Comparison of ENCODE assay signal across 8 mouse cellular contexts in the genomic region with DNA sequence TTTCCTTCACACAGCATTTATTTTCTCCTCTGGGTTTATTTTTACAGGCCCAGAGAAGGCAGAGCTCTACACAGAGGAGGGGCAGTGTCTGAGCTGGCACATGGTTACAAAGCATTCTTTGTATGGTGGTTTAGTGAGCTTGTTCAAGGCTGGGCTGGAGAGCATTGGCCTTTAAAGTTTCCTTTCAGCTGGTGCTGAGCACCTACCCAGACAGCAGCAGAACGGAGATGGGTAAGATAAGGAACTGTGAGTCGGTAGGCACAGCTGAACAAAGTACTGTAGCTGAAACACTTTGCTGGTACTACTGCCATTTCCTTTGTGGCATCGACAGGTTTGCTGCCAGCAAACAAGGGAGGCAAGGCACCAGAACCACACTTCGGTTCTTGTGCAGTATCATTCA. TPM values are rescaled to one million over a fixed set of nuclear protein-coding genes. Genes with fewer than 3 reads are reported as not detected.
A peak's percentile ranks its signal among the peaks of the same experiment; 100 is the strongest.
DNase-seq lines count a peak whose midpoint lies in the region; ATAC-seq and TF ChIP-seq lines count a peak whose summit lies in the region.

No protein-coding gene starts in this region.

- peak; percentile 86 for DNase-seq in heart, adult 11 months
- DNase-seq in heart, postnatal 36 days = no peak
- DNase-seq in spleen, postnatal 36 days (ENCODE audit: low spot score in 2 of 2) = peak; percentile 36 to 48
- no peak for DNase-seq in spleen, postnatal 10 days (ENCODE audit: low spot score in 2 of 2)
- DNase-seq in limb, embryonic 14.5 days (ENCODE audit: low spot score) = peak; percentile 6
- no peak for DNase-seq in cerebellum, adult 11 months

- no peak overlapping the region for H3K9ac ChIP-seq in limb, embryonic 14.5 days (ENCODE audit: low read depth, low read length, severe bottlenecking)

- no peak for TF ChIP-seq POLR2A in limb, embryonic 14.5 days (IDR thresholded peaks at IDR 0.05; ENCODE audit: borderline replicate concordance, extremely low read depth, insufficient read depth, insufficient read length)

- ATAC-seq in limb, embryonic 14.5 days (ENCODE audit: low FRiP score, low read depth) = no peak
- ATAC-seq in erythroid progenitor cell, adult 5-6 weeks (replicated peaks; ENCODE audit: low FRiP score, poor library complexity, severe bottlenecking) = no peak
- ATAC-seq in frontal cortex, adult (ENCODE audit: low TSS enrichment) = no peak

- no peaks in the 10 kb centered on the region for H3K36me3 ChIP-seq in limb, embryonic 14.5 days (ENCODE audit: control insufficient read depth, insufficient read depth, low read length)

- intact Hi-C loops in heart, postnatal 36 days (cut with DNase I) = no loop called here

- H3K4me3 ChIP-seq in limb, embryonic 14.5 days (replicated peaks; ENCODE audit: low read length) = no peak overlapping the region

- WGBS in limb, embryonic 14.5 days = 85% methylated on average over 4 of the region's 4 CpGs

- H3K4me2 ChIP-seq in limb, embryonic 14.5 days (replicated peaks; ENCODE audit: low read depth, low read length, severe bottlenecking) = peak overlapping the region; percentile 20; the same call in 1 of the 2 replicates

- H3K4me1 ChIP-seq in limb, embryonic 14.5 days (ENCODE audit: control insufficient read depth, insufficient read depth, low read length) = peaks cover 15% of the 10 kb centered on the region

- no peaks in the 10 kb centered on the region for H3K27me3 ChIP-seq in limb, embryonic 14.5 days (ENCODE audit: control insufficient read depth, insufficient read depth, low read length)

- H3K9me3 ChIP-seq in limb, embryonic 14.5 days (ENCODE audit: control insufficient read depth, low read length) = no peaks in the 10 kb centered on the region

- H3K27ac ChIP-seq in limb, embryonic 14.5 days (replicated peaks; ENCODE audit: low read depth, low read length) = peak overlapping the region; percentile 100

RNA-seq across cellular contexts. Expression of a gene that starts 1.7 kb away (rescaled TPM):
- total RNA-seq in heart, postnatal 36 days (2021) = 10 to 100 TPM; 13.0 to 15.6 TPM
- 35.8 and 37.7 TPM in 2 replicates for polyA plus RNA-seq in limb, embryonic 14.5 days (2012; rRNA removed)
- 21.5 and 22.7 TPM in 2 replicates for polyA plus RNA-seq in limb, embryonic 14.5 days (2014; fragmentation: Nextera tagmentation; extraction: Ambion mirVana)
- total RNA-seq in erythroid progenitor cell, adult 5-6 weeks (2015; ENCODE audit: low replicate concordance) = 8.3 and 11.7 TPM in 2 replicates
- 4.8 and 6.3 TPM in 2 replicates for total RNA-seq in erythroid progenitor cell, adult 5-6 weeks (2017; ENCODE audit: low replicate concordance)

RNA-seq across cellular contexts. Expression of a gene that starts 31.9 kb away (rescaled TPM):
- total RNA-seq in heart, postnatal 36 days (2021) = 10 to 100 TPM; 71.5 to 72.8 TPM
- polyA plus RNA-seq in limb, embryonic 14.5 days (2012; rRNA removed) = 136 and 141 TPM in 2 replicates
- polyA plus RNA-seq in limb, embryonic 14.5 days (2014; fragmentation: Nextera tagmentation; extraction: Ambion mirVana) = 94.1 and 104 TPM in 2 replicates
- total RNA-seq in erythroid progenitor cell, adult 5-6 weeks (2015; ENCODE audit: low replicate concordance) = 13.0 and 21.6 TPM in 2 replicates
- total RNA-seq in erythroid progenitor cell, adult 5-6 weeks (2017; ENCODE audit: low replicate concordance) = 11.4 and 51.8 TPM in 2 replicates

Comparison
In these comparisons a context has a peak if more than half of its experiments do, and no peak if none do; other contexts are left out.
1. DNase-seq: peak in heart, adult 11 months (single experiment), spleen, postnatal 36 days (2 of 2) and limb, embryonic 14.5 days (single experiment); none in heart, postnatal 36 days (0 of 2), spleen, postnatal 10 days (0 of 2) and cerebellum, adult 11 months (single experiment).